Mouse (Mus musculus): ENCODE measurements around the gene Rpa3.

Gene Rpa3

DNA sequence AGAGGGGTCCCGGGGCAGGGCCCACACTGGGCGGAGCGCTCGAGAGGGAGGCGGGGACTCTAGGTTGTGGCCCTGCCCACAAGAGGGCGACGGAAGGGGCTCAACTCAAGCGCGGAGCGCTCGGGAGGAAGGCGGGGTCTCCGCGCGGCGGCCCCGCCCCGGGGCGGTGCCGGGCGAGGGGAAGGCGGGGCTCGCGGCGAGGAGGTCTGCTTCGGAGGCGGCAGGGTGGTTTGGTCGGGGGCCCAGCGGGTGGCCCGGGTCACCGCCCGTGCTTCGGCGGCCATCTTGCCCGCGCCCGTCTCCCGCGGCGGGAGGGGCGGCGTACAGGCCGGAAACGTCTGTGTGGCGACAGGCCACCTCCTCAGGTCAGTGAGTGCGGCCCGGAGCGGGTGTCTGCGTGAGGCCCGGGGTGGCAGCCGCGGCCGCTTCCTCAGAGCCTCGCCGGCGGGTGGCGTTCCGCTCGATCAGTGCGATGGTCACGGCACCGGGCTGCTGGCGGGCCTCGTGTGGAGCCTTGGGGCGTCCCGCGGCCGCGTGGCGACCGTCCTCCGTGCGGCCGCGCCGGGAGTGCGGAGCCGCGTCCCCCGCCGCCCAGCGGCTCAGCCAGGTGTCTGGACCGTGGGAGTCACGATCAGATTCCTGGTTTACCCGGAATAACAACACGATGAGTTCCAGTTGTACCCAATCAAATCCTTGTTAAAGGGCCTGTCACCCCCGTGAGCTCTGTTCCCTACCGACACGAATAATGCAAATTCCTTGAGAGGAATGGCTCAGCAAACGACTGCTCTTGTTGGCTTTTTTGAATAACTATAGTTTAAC, 49.7 kb downstream of the Rpa3 start, which contains the start of gene Mios:
Gene Mios (plus strand): TSS at position 176 of the 819 bp plus-strand sequence.
- peak; percentile 85 for DNase-seq (ENCODE audit: low spot score in 2 of 2)
